Mouse (Mus musculus) gastrocnemius, adult 2 months (tissue): ENCODE data around the gene Trp53i11. TPM values are rescaled to one million over a fixed set of nuclear protein-coding genes. Genes with fewer than 3 reads are reported as not detected.

Experiments
- DNase-seq: peaks from one replicate; pipeline ENCODE4 v3.0.0; 2022
- H3K27ac ChIP-seq: fragments of 200-600 bp; 2 replicates; pipeline ENCODE4 v1.8.1; 2022; ENCODE audit warnings: mild to moderate bottlenecking
- H3K4me3 ChIP-seq: fragments of 200-600 bp; 2 replicates; pipeline ENCODE4 v1.8.1; 2022; ENCODE audit warnings: mild to moderate bottlenecking, moderate library complexity
- CTCF ChIP-seq: fragments of 200-600 bp; IDR thresholded peaks from 2 replicates; pipeline ENCODE4 v1.8.1; 2022; ENCODE audit warnings: antibody characterized with exemption, mild to moderate bottlenecking, moderate library complexity
- intact Hi-C: fragments of 180-260 bp; cut with DNase I; formaldehyde crosslinking; loops from one replicate; pipeline ENCODE4 v1.15.1; 2025
- total RNA-seq, 2 experiments: library from RNA; stranded (reverse); gene quantifications; 2 replicates each; pipeline ENCODE4 v1.2.3; 2021

The Trp53i11 gene
- total RNA-seq, 2 experiments from 2014 or later = 3.4 to 6.1 TPM

GRCm38 (mm10) chr2:93192182-93192560, 4.8 kb downstream of the Trp53i11 start:
- TF ChIP-seq CTCF = no peak
- Histone ChIP-seq H3K27ac (no peak overlapping the region), H3K4me3 (no peak overlapping the region)
- intact Hi-C loops = no loop called here
- DNase-seq = no peak

GRCm38 (mm10) chr2:93192671-93193080, 5.3 kb downstream of the Trp53i11 start:
- no peak for TF ChIP-seq CTCF
- Histone ChIP-seq H3K27ac (no peak overlapping the region), H3K4me3 (no peak overlapping the region)
- intact Hi-C loops = no loop called here
- DNase-seq = no peak

GRCm38 (mm10) chr2:93193806-93194205, 6.5 kb downstream of the Trp53i11 start:
- Histone ChIP-seq H3K27ac (no peak overlapping the region), H3K4me3 (no peak overlapping the region)
- DNase-seq = no peak
- TF ChIP-seq CTCF = no peak
- intact Hi-C loops = no loop called here

GRCm38 (mm10) chr2:93198846-93199245, 11.5 kb downstream of the Trp53i11 start:
- Histone ChIP-seq H3K27ac (no peak overlapping the region), H3K4me3 (no peak overlapping the region)
- TF ChIP-seq CTCF = peak; percentile 94
- DNase-seq = peak; percentile 91
- intact Hi-C loops = loop anchor here (1.0 to 5.0 kb wide), 2 partner anchors 130 to 297 kb away; no protein-coding TSS in a partner anchor

GRCm38 (mm10) chr2:93199531-93199974, 12.2 kb downstream of the Trp53i11 start:
- peak; percentile 68 for DNase-seq
- no peak overlapping the region for H3K4me3 ChIP-seq
- H3K27ac ChIP-seq = no peak overlapping the region
- intact Hi-C loops = loop anchor here (5.0 kb wide), 1 partner anchor 297 kb away; no protein-coding TSS in a partner anchor
- peak; percentile 85 for TF ChIP-seq CTCF

- Histone ChIP-seq H3K27ac (no peak overlapping the region), H3K4me3 (no peak overlapping the region)
- TF ChIP-seq CTCF = no peak
- DNase-seq = no peak
- intact Hi-C loops = no loop called here
Observed at GRCm38 (mm10) chr2:93200681-93201340, 13.5 kb downstream of the Trp53i11 start.

GRCm38 (mm10) chr2:93201997-93202396, 14.6 kb downstream of the Trp53i11 start:
- no peak for TF ChIP-seq CTCF
- Histone ChIP-seq H3K4me3 (no peak overlapping the region), H3K27ac (no peak overlapping the region)
- intact Hi-C loops = no loop called here
- DNase-seq = no peak

- Histone ChIP-seq H3K27ac (no peak overlapping the region), H3K4me3 (no peak overlapping the region)
- DNase-seq = no peak
- intact Hi-C loops = no loop called here
- TF ChIP-seq CTCF = no peak
Observed at GRCm38 (mm10) chr2:93202782-93203181, 15.4 kb downstream of the Trp53i11 start.

- intact Hi-C loops = no loop called here
- Histone ChIP-seq H3K27ac (no peak overlapping the region), H3K4me3 (no peak overlapping the region)
- TF ChIP-seq CTCF = peak; percentile 72
- DNase-seq = peak; percentile 69
Observed at GRCm38 (mm10) chr2:93203682-93204081, 16.3 kb downstream of the Trp53i11 start.

- intact Hi-C loops = no loop called here
- H3K27ac ChIP-seq = no peak overlapping the region
- DNase-seq = no peak
- no peak overlapping the region for H3K4me3 ChIP-seq
- TF ChIP-seq CTCF = no peak
Observed at GRCm38 (mm10) chr2:93204571-93204970, 17.2 kb downstream of the Trp53i11 start.

GRCm38 (mm10) chr2:93206126-93206525, 18.8 kb downstream of the Trp53i11 start:
- intact Hi-C loops = no loop called here
- TF ChIP-seq CTCF = no peak

GRCm38 (mm10) chr2:93212386-93212785, 25.0 kb downstream of the Trp53i11 start:
- H3K4me3 ChIP-seq = no peak overlapping the region
- intact Hi-C loops = no loop called here
- TF ChIP-seq CTCF = peak; percentile 18; the same call in 1 of the 2 replicates
- no peak for DNase-seq
- no peak overlapping the region for H3K27ac ChIP-seq

More at GRCm38 (mm10) chr2:93206126-93206525, 18.8 kb downstream of the Trp53i11 start:
- no peak for DNase-seq
- H3K27ac ChIP-seq = no peak overlapping the region
- no peak overlapping the region for H3K4me3 ChIP-seq

- TF ChIP-seq CTCF = no peak
- no peak overlapping the region for H3K27ac ChIP-seq
- intact Hi-C loops = no loop called here
- no peak overlapping the region for H3K4me3 ChIP-seq
- DNase-seq = peak; percentile 75
Observed at GRCm38 (mm10) chr2:93212865-93213264, 25.5 kb downstream of the Trp53i11 start.

- no peak for DNase-seq
- intact Hi-C loops = no loop called here
- TF ChIP-seq CTCF = no peak
- Histone ChIP-seq H3K4me3 (no peak overlapping the region), H3K27ac (no peak overlapping the region)
Observed at GRCm38 (mm10) chr2:93214192-93214591, 26.8 kb downstream of the Trp53i11 start.
